Mouse (Mus musculus): ENCODE data around the gene Smim7. TPM values are rescaled to one million over a fixed set of nuclear protein-coding genes. Genes with fewer than 3 reads are reported as not detected.

The Smim7 gene
- polyA plus RNA-seq, 1 experiment from 2014 or later = 96.8 TPM

DNA sequence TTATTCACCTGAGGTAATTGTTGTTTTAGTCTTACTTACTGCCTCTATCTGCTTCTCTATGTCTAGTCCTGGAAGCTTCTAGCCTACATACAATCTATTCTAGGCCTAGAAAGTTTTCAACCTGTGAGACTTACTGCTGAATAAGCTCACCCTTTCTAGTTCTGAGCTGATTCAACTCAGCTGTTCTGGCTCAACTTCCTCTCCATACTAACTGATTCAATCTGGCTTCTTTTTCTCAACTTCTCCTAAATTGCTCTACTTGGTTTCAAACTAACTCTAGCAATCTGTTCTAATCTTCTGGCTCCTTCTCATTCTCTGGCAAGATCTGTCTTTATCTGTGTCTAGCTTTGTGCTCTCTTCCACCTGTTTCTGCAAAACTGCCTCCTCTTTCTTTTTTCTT lies 49.0 kb downstream of the Smim7 start:
- Histone ChIP-seq H3K27me3 (replicated peaks; ENCODE audit: insufficient read depth, low read length) (no peaks in the 10 kb centered on the region), H3K4me3 (ENCODE audit: low read depth, low read length) (no peak overlapping the region), H3K4me2 (replicated peaks; ENCODE audit: low read depth, low read length) (no peak overlapping the region), H3K9me3 (ENCODE audit: low read length) (no peaks in the 10 kb centered on the region), H3K9ac (replicated peaks; ENCODE audit: low read depth) (no peak overlapping the region), H3K27ac (ENCODE audit: low read length) (no peak overlapping the region), H3K36me3 (ENCODE audit: insufficient read depth, low read length) (no peaks in the 10 kb centered on the region), H3K4me1 (ENCODE audit: insufficient read depth, low read depth, low read length) (no peaks in the 10 kb centered on the region)
- ATAC-seq = no peak
- no peak for TF ChIP-seq EP300 (IDR thresholded peaks at IDR 0.05)
- TF ChIP-seq CTCF (IDR thresholded peaks at IDR 0.05) = no peak
- no peak for DNase-seq (ENCODE audit: low spot score)

GRCm38 (mm10) chr8:72517421-72517988 lies 53.4 kb downstream of the Smim7 start:
- Histone ChIP-seq H3K36me3 (ENCODE audit: insufficient read depth, low read length) (no peaks in the 10 kb centered on the region), H3K4me2 (replicated peaks; ENCODE audit: low read depth, low read length) (no peak overlapping the region), H3K27ac (ENCODE audit: low read length) (no peak overlapping the region), H3K27me3 (replicated peaks; ENCODE audit: insufficient read depth, low read length) (no peaks in the 10 kb centered on the region), H3K4me1 (ENCODE audit: insufficient read depth, low read depth, low read length) (no peaks in the 10 kb centered on the region), H3K9me3 (ENCODE audit: low read length) (no peaks in the 10 kb centered on the region), H3K9ac (replicated peaks; ENCODE audit: low read depth) (no peak overlapping the region), H3K4me3 (ENCODE audit: low read depth, low read length) (no peak overlapping the region)
- DNase-seq (ENCODE audit: low spot score) (no peak), ATAC-seq (no peak)
- TF ChIP-seq CTCF (IDR thresholded peaks at IDR 0.05) = no peak
- TF ChIP-seq EP300 (IDR thresholded peaks at IDR 0.05) = no peak
- WGBS = 64% methylated on average over 7 of the region's 7 CpGs

Small RNA genes lying within 50 kb of the gene (microRNA-seq; reads per million reads assigned to microRNA genes)
- gene Gm28019 = not detected

Other genes starting within 250 kb of the Smim7 start
- 25.6 and 25.9 TPM in 2 replicates for gene Eps15l1, start 149.6 kb downstream of the Smim7 start, polyA plus RNA-seq (2015; fragmentation: Nextera tagmentation; extraction: Ambion mirVana)
- gene Calr3, start 127.2 kb downstream of the Smim7 start, polyA plus RNA-seq (2015; fragmentation: Nextera tagmentation; extraction: Ambion mirVana) = 1.0 and 1.2 TPM in 2 replicates
- 7.9 and 9.0 TPM in 2 replicates for gene 1700030K09Rik, start 127.2 kb downstream of the Smim7 start, polyA plus RNA-seq (2015; fragmentation: Nextera tagmentation; extraction: Ambion mirVana)
- gene Cherp, start 95.9 kb downstream of the Smim7 start, polyA plus RNA-seq (2015; fragmentation: Nextera tagmentation; extraction: Ambion mirVana) = 17.3 and 18.8 TPM in 2 replicates
- 9.8 and 10.5 TPM in 2 replicates for gene Slc35e1, start 78.5 kb downstream of the Smim7 start, polyA plus RNA-seq (2015; fragmentation: Nextera tagmentation; extraction: Ambion mirVana)
- 9.5 and 9.6 TPM in 2 replicates for gene Med26, start 22.8 kb downstream of the Smim7 start, polyA plus RNA-seq (2015; fragmentation: Nextera tagmentation; extraction: Ambion mirVana)
- gene Tmem38a, start 967 bp upstream of the Smim7 start, polyA plus RNA-seq (2015; fragmentation: Nextera tagmentation; extraction: Ambion mirVana) = 17.3 and 19.1 TPM in 2 replicates
- gene Nwd1, start 75.6 kb upstream of the Smim7 start, polyA plus RNA-seq (2015; fragmentation: Nextera tagmentation; extraction: Ambion mirVana) = 0.05 and 0.13 TPM in 2 replicates
- gene Sin3b, start 152.2 kb upstream of the Smim7 start, polyA plus RNA-seq (2015; fragmentation: Nextera tagmentation; extraction: Ambion mirVana) = 169 and 211 TPM in 2 replicates
- gene F2rl3, start 190.8 kb upstream of the Smim7 start, polyA plus RNA-seq (2015; fragmentation: Nextera tagmentation; extraction: Ambion mirVana) = 1.3 and 2.1 TPM in 2 replicates

All from lung, postnatal 0 days (tissue).